Comparison of ENCODE assay signal across 17 mouse cellular contexts in the genomic region with DNA sequence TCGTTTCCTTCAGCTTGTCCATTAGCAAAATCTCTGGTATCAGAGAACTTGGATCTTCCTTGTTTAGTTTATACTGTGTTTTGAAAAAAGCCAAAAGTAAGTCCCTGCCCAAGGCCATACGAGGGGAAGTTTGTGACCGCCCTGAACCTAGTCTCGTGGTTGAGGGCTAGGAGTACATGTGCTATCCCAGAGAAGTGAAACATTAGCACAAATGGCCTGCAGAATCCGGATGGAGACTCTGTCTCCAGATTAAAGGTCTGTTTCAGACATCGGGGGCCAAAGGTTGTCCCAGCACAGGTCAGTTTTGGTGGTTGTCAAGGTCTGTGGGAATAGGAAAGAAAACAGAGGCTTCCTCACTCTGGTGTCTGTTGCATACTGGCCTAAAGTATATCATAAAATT. TPM values are rescaled to one million over a fixed set of nuclear protein-coding genes. Genes with fewer than 3 reads are reported as not detected.
DNase-seq lines count a peak whose midpoint lies in the region; ATAC-seq and TF ChIP-seq lines count a peak whose summit lies in the region.
"Had no signal": no experiment of that assay in that cellular context is flagged by ENCODE, and none has a peak within 500 bp of the region (broad histone marks: within the 10 kb centered on the region; RNA-seq: fewer than 3 reads in every experiment).

No protein-coding gene starts in this region.

- no peak overlapping the region for H3K4me2 ChIP-seq in liver, embryonic 16.5 days (ENCODE audit: low read depth, low read length)
- no peak overlapping the region for H3K4me2 ChIP-seq in liver, embryonic 11.5 days
- H3K4me2 ChIP-seq: forebrain, embryonic 12.5 days; liver, embryonic 13.5 days had no signal

- no peaks in the 10 kb centered on the region for H3K27me3 ChIP-seq in heart, adult 2 months (ENCODE audit: control insufficient read depth, insufficient read depth, low read length)
- H3K27me3 ChIP-seq in liver, embryonic 16.5 days (ENCODE audit: control insufficient read depth, insufficient read depth, low read depth, low read length) = no peaks in the 10 kb centered on the region
- no peaks in the 10 kb centered on the region for H3K27me3 ChIP-seq in liver, embryonic 11.5 days (replicated peaks; ENCODE audit: control insufficient read depth, insufficient read depth, low read length)
- H3K27me3 ChIP-seq in small intestine, adult 2 months (ENCODE audit: control insufficient read depth, insufficient read depth, low read length) = no peaks in the 10 kb centered on the region
- H3K27me3 ChIP-seq: forebrain, embryonic 12.5 days; liver, embryonic 13.5 days; neural tube, embryonic 15.5 days; Patski had no signal

- no peak for DNase-seq in heart, adult 2 months
- no peak for DNase-seq in heart, postnatal 14 days
- DNase-seq in liver, embryonic 11.5 days (ENCODE audit: low spot score) = no peak
- DNase-seq in kidney, adult 8-10 months = peak; percentile 85 to 90
- DNase-seq in gastrocnemius, postnatal 25 days = no peak
- DNase-seq: B cell, adult 2 months; liver, embryonic 13.5 days; lung, postnatal 10 days; spleen, adult 18-20 months; thymus, postnatal 36 days had no signal

- ATAC-seq in liver, embryonic 16.5 days (ENCODE audit: low read depth) = no peak
- ATAC-seq in liver, embryonic 11.5 days (replicated peaks; ENCODE audit: low FRiP score) = no peak
- ATAC-seq: Patski had no signal

- no peaks in the 10 kb centered on the region for H3K9me3 ChIP-seq in liver, embryonic 16.5 days (replicated peaks; ENCODE audit: control insufficient read depth, low read length)
- H3K9me3 ChIP-seq in liver, embryonic 11.5 days (ENCODE audit: control insufficient read depth, low read length) = no peaks in the 10 kb centered on the region
- H3K9me3 ChIP-seq: forebrain, embryonic 12.5 days; liver, embryonic 13.5 days; neural tube, embryonic 15.5 days had no signal

- TF ChIP-seq POLR2A in heart, adult 2 months (IDR thresholded peaks at IDR 0.05; ENCODE audit: insufficient read depth, low read depth, low read length) = no peak
- no peak for TF ChIP-seq POLR2A in small intestine, adult 2 months (IDR thresholded peaks at IDR 0.05; ENCODE audit: low read depth, low read length)

- no peak for TF ChIP-seq CTCF in heart, adult 2 months (IDR thresholded peaks at IDR 0.05)
- TF ChIP-seq CTCF in small intestine, adult 2 months (IDR thresholded peaks at IDR 0.05; ENCODE audit: extremely low read depth, insufficient read length, insufficient replicate concordance, low read depth, low read length) = no peak

- H3K4me3 ChIP-seq in heart, adult 2 months = no peak overlapping the region
- no peak overlapping the region for H3K4me3 ChIP-seq in liver, embryonic 16.5 days (ENCODE audit: low read depth, low read length)
- H3K4me3 ChIP-seq in liver, embryonic 11.5 days (ENCODE audit: low read depth, low read length) = no peak overlapping the region
- no peak overlapping the region for H3K4me3 ChIP-seq in small intestine, adult 2 months (ENCODE audit: low read depth, low read length)
- H3K4me3 ChIP-seq: forebrain, embryonic 12.5 days; liver, embryonic 13.5 days; neural tube, embryonic 15.5 days had no signal

- TF ChIP-seq EP300 in heart, adult 2 months (IDR thresholded peaks at IDR 0.05; ENCODE audit: insufficient read depth, low read depth, low read length) = no peak

- intact Hi-C loops in heart, adult 2 months (cut with DNase I) = no loop called here
- intact Hi-C loops in heart, postnatal 14 days (cut with DNase I) = loop anchor here (2.0 kb wide), 1 partner anchor 14 kb away; no protein-coding TSS in a partner anchor

- peak overlapping the region; percentile 34; the same call in 1 of the 2 replicates for H3K27ac ChIP-seq in heart, adult 2 months
- H3K27ac ChIP-seq in liver, embryonic 16.5 days (ENCODE audit: low read length) = peak overlapping the region; percentile 4; the same call in 1 of the 2 replicates
- no peak overlapping the region for H3K27ac ChIP-seq in liver, embryonic 11.5 days (ENCODE audit: low read depth, low read length)
- H3K27ac ChIP-seq in small intestine, adult 2 months (ENCODE audit: insufficient read depth, low read depth, low read length) = peak overlapping the region; percentile 19; the same call in 1 of the 2 replicates
- H3K27ac ChIP-seq: forebrain, embryonic 12.5 days; liver, embryonic 13.5 days; neural tube, embryonic 15.5 days had no signal

- peaks cover 14% of the 10 kb centered on the region for H3K36me3 ChIP-seq in heart, adult 2 months (ENCODE audit: control insufficient read depth, insufficient read depth, low read length)
- no peaks in the 10 kb centered on the region for H3K36me3 ChIP-seq in liver, embryonic 16.5 days (ENCODE audit: control insufficient read depth, insufficient read depth)
- no peaks in the 10 kb centered on the region for H3K36me3 ChIP-seq in liver, embryonic 11.5 days (ENCODE audit: control insufficient read depth, insufficient read depth, low read length)
- H3K36me3 ChIP-seq in small intestine, adult 2 months (ENCODE audit: control insufficient read depth, insufficient read depth, low read length) = no peaks in the 10 kb centered on the region
- H3K36me3 ChIP-seq: forebrain, embryonic 12.5 days; liver, embryonic 13.5 days; neural tube, embryonic 15.5 days had no signal

- H3K9ac ChIP-seq in heart, adult 2 months (ENCODE audit: low read depth, low read length) = no peak overlapping the region; the same call in 1 of the 2 replicates
- no peak overlapping the region for H3K9ac ChIP-seq in liver, embryonic 16.5 days (ENCODE audit: low read depth, low read length)
- no peak overlapping the region for H3K9ac ChIP-seq in liver, embryonic 11.5 days (ENCODE audit: low read depth, low read length)
- H3K9ac ChIP-seq: forebrain, embryonic 12.5 days; liver, embryonic 13.5 days had no signal

- 69% methylated on average over 6 of the region's 6 CpGs for WGBS in heart, adult 2 months
- 64% methylated on average over 6 of the region's 6 CpGs for WGBS in liver, embryonic 16.5 days (ENCODE audit: insufficient replicate concordance)
- 74% methylated on average over 6 of the region's 6 CpGs for WGBS in liver, embryonic 11.5 days
- WGBS in small intestine, adult 2 months = 51% methylated on average over 6 of the region's 6 CpGs

- H3K4me1 ChIP-seq in heart, adult 2 months (ENCODE audit: control insufficient read depth, insufficient read depth, low read length) = peaks cover 30% of the 10 kb centered on the region
- peaks cover 25% of the 10 kb centered on the region for H3K4me1 ChIP-seq in liver, embryonic 16.5 days (ENCODE audit: control insufficient read depth, low read depth, low read length)
- H3K4me1 ChIP-seq in liver, embryonic 11.5 days (replicated peaks; ENCODE audit: control insufficient read depth, insufficient read depth, low read length) = peaks cover 12% of the 10 kb centered on the region
- peaks cover 12% of the 10 kb centered on the region for H3K4me1 ChIP-seq in small intestine, adult 2 months (ENCODE audit: control insufficient read depth, insufficient read depth, insufficient read length, low read length)

- H3K79me2 ChIP-seq in heart, adult 2 months (replicated peaks; ENCODE audit: control insufficient read depth, insufficient read depth, low read length) = peaks cover 6% of the 10 kb centered on the region; the same call in 1 of the 2 replicates

RNA-seq across cellular contexts. Expression of a gene that starts 2.6 kb away (rescaled TPM):
- 10 to 100 TPM; 10.1 to 10.7 TPM for total RNA-seq in heart, adult 2 months (2021)
- polyA plus RNA-seq in heart, adult 2 months (2012; rRNA removed) = 17.3 and 22.3 TPM in 2 replicates
- total RNA-seq in heart, postnatal 14 days (2021) = 10 to 100 TPM; 14.5 to 14.7 TPM
- 6.5 and 6.6 TPM in 2 replicates for polyA plus RNA-seq in liver, embryonic 16.5 days (2015; fragmentation: Nextera tagmentation; extraction: Ambion mirVana)
- polyA plus RNA-seq in liver, embryonic 11.5 days (2014; fragmentation: Nextera tagmentation; extraction: Ambion mirVana) = 13.2 and 13.6 TPM in 2 replicates
- 22.3 and 32.0 TPM in 2 replicates for polyA plus RNA-seq in small intestine, adult 2 months (2012; rRNA removed)
- 1 to 10 TPM; 3.8 to 4.3 TPM for total RNA-seq in gastrocnemius, postnatal 25 days (2021)

RNA-seq across cellular contexts. Expression of a gene that starts 28.8 kb away (rescaled TPM):
- total RNA-seq in heart, adult 2 months (2021) = 1 to 10 TPM; 4.0 to 5.9 TPM
- 10.7 and 13.5 TPM in 2 replicates for polyA plus RNA-seq in heart, adult 2 months (2012; rRNA removed)
- 10 to 100 TPM in 1 of 2 experiments, 1 to 10 TPM in 1; 8.3 to 11.4 TPM for total RNA-seq in heart, postnatal 14 days (2021)
- 1.2 and 1.7 TPM in 2 replicates for polyA plus RNA-seq in liver, embryonic 16.5 days (2015; fragmentation: Nextera tagmentation; extraction: Ambion mirVana)
- 2.0 and 2.4 TPM in 2 replicates for polyA plus RNA-seq in liver, embryonic 11.5 days (2014; fragmentation: Nextera tagmentation; extraction: Ambion mirVana)
- 2.6 and 2.7 TPM in 2 replicates for polyA plus RNA-seq in small intestine, adult 2 months (2012; rRNA removed)
- 1 to 10 TPM; 1.8 to 4.4 TPM for total RNA-seq in gastrocnemius, postnatal 25 days (2021)

RNA-seq across cellular contexts. Expression of a gene that starts 29.0 kb away (rescaled TPM):
- 10 to 100 TPM; 37.2 to 38.7 TPM for total RNA-seq in heart, adult 2 months (2021)
- polyA plus RNA-seq in heart, adult 2 months (2012; rRNA removed) = 17.9 and 23.4 TPM in 2 replicates
- total RNA-seq in heart, postnatal 14 days (2021) = 10 to 100 TPM; 38.4 to 46.7 TPM
- 15.9 and 18.2 TPM in 2 replicates for polyA plus RNA-seq in liver, embryonic 16.5 days (2015; fragmentation: Nextera tagmentation; extraction: Ambion mirVana)
- 76.0 and 76.7 TPM in 2 replicates for polyA plus RNA-seq in liver, embryonic 11.5 days (2014; fragmentation: Nextera tagmentation; extraction: Ambion mirVana)
- polyA plus RNA-seq in small intestine, adult 2 months (2012; rRNA removed) = 13.9 and 24.7 TPM in 2 replicates
- total RNA-seq in gastrocnemius, postnatal 25 days (2021) = 10 to 100 TPM; 14.8 to 19.8 TPM

RNA-seq across cellular contexts. Expression of a gene that starts 29.1 kb away (rescaled TPM):
- total RNA-seq in heart, adult 2 months (2021) = 1 to 10 TPM; 4.5 to 4.6 TPM
- 6.7 and 9.9 TPM in 2 replicates for polyA plus RNA-seq in heart, adult 2 months (2012; rRNA removed)
- total RNA-seq in heart, postnatal 14 days (2021) = 1 to 10 TPM; 5.6 to 7.4 TPM
- polyA plus RNA-seq in liver, embryonic 16.5 days (2015; fragmentation: Nextera tagmentation; extraction: Ambion mirVana) = 0.39 and 0.79 TPM in 2 replicates
- polyA plus RNA-seq in liver, embryonic 11.5 days (2014; fragmentation: Nextera tagmentation; extraction: Ambion mirVana) = 2.2 and 2.3 TPM in 2 replicates
- 2.1 and 2.2 TPM in 2 replicates for polyA plus RNA-seq in small intestine, adult 2 months (2012; rRNA removed)
- total RNA-seq in gastrocnemius, postnatal 25 days (2021) = 1 to 10 TPM; 3.1 to 3.2 TPM

RNA-seq across cellular contexts. Expression of a gene that starts 47.0 kb away (rescaled TPM):
- total RNA-seq in heart, adult 2 months (2021) = under 1 TPM; 0.13 to 0.14 TPM
- 0.14 and 0.15 TPM in 2 replicates for polyA plus RNA-seq in heart, adult 2 months (2012; rRNA removed)
- under 1 TPM in 1 of 2 experiments, not detected in 1; 0.10 TPM for total RNA-seq in heart, postnatal 14 days (2021)
- 0.40 and 0.53 TPM in 2 replicates for polyA plus RNA-seq in liver, embryonic 16.5 days (2015; fragmentation: Nextera tagmentation; extraction: Ambion mirVana)
- polyA plus RNA-seq in liver, embryonic 11.5 days (2014; fragmentation: Nextera tagmentation; extraction: Ambion mirVana) = 0.32 and 0.33 TPM in 2 replicates
- polyA plus RNA-seq in small intestine, adult 2 months (2012; rRNA removed) = 0.19 and 0.48 TPM in 2 replicates
- not detected for total RNA-seq in gastrocnemius, postnatal 25 days (2021)
- total RNA-seq: layer of hippocampus, postnatal 10 days; left cerebral cortex, postnatal 14 days had no signal
- polyA plus RNA-seq: forebrain, embryonic 12.5 days; neural tube, embryonic 15.5 days; Patski had no signal

Comparison
In these comparisons a context has a peak if more than half of its experiments do, and no peak if none do; other contexts are left out.
1. DNase-seq: peak in kidney, adult 8-10 months (2 of 2); none in heart, adult 2 months (0 of 2), heart, postnatal 14 days (0 of 2), liver, embryonic 11.5 days (single experiment) and gastrocnemius, postnatal 25 days (single experiment).